Mouse (Mus musculus) testis, adult 2 months (tissue): Measurements from ENCODE around the gene Slc37a4. TPM values are rescaled to one million over a fixed set of nuclear protein-coding genes. Genes with fewer than 3 reads are reported as not detected.
A peak's percentile ranks its signal among the peaks of the same experiment; 100 is the strongest.
"Not testable (repeated sequence)": the region's sequence is repeated elsewhere in the genome, so short reads cannot be mapped to it uniquely, and the experiment has no call there.

ENCODE experiments used
- H3K27ac ChIP-seq: fragments of 200-500 bp; 2 replicates; pipeline ENCODE4 v1.5.1; 2012; ENCODE audit warnings: low read depth, low read length; ENCODE audit not compliant: control insufficient read depth, insufficient read depth
- H3K27me3 ChIP-seq: fragments of 200-500 bp; 2 replicates; pipeline ENCODE4 v1.6.1; 2012; ENCODE audit warnings: mild to moderate bottlenecking, low read length, moderate library complexity; ENCODE audit not compliant: control insufficient read depth, insufficient read depth
- H3K36me3 ChIP-seq: fragments of 200-500 bp; 2 replicates; pipeline ENCODE4 v1.6.1; 2012; ENCODE audit warnings: mild to moderate bottlenecking, low read length; ENCODE audit not compliant: control insufficient read depth, insufficient read depth
- H3K4me1 ChIP-seq: fragments of 200-500 bp; 2 replicates; pipeline ENCODE4 v1.6.1; 2012; ENCODE audit warnings: low read length; ENCODE audit not compliant: control insufficient read depth, insufficient read depth
- H3K4me3 ChIP-seq: fragments of 200-500 bp; 2 replicates; pipeline ENCODE4 v1.5.1; 2012; ENCODE audit warnings: low read depth, mild to moderate bottlenecking, low read length, moderate library complexity, mixed read lengths; ENCODE audit not compliant: control insufficient read depth
- CTCF ChIP-seq: fragments of 200-500 bp; IDR thresholded peaks from 2 replicates; pipeline ENCODE4 v1.5.1; 2012; ENCODE audit warnings: low read depth, mild to moderate bottlenecking, inconsistent platforms, low read length, moderate library complexity; ENCODE audit not compliant: control insufficient read depth, insufficient read depth, insufficient replicate concordance
- POLR2A ChIP-seq: fragments of 200-500 bp; IDR thresholded peaks from 2 replicates; pipeline ENCODE4 v1.6.1; 2012; ENCODE audit warnings: low read depth, mild to moderate bottlenecking, inconsistent platforms, low read length, moderate library complexity; ENCODE audit not compliant: control insufficient read depth
- polyA plus RNA-seq: library from polyadenylated mRNA; depleted of rRNA; stranded (reverse); fragments of >200 nt; gene quantifications from 2 replicates; pipeline ENCODE4 v1.2.3, GENCODE M21; 2012; rRNA removed

The Slc37a4 gene
- polyA plus RNA-seq, 1 experiment: 14.1 TPM

- H3K4me3 ChIP-seq: peak within 1 kb of the TSS; percentile 71
These were observed 44.3 kb downstream of the Slc37a4 start, which contains the start of gene Foxr1 for GRCm38 (mm10) chr9:44440961-44441360. Gene Foxr1, minus strand, starts transcription at chr9:44441136.

GRCm38 (mm10) chr9:44444402-44445025 is 47.9 kb downstream of the Slc37a4 start:
- not testable (repeated sequence) for H3K4me3 ChIP-seq, H3K36me3 ChIP-seq, H3K4me1 ChIP-seq, H3K27ac ChIP-seq, H3K27me3 ChIP-seq

More at GRCm38 (mm10) chr9:44440961-44441360, 44.3 kb downstream of the Slc37a4 start, which contains the start of gene Foxr1:
- H3K27ac ChIP-seq: no peak within 1 kb of the TSS
- peaks cover 5% of the 10 kb centered on the region; the same call in 1 of the 2 replicates for H3K4me1 ChIP-seq
- no peaks in the 10 kb centered on the region for H3K27me3 ChIP-seq
- no peaks in the 10 kb centered on the region for H3K36me3 ChIP-seq
- TF ChIP-seq CTCF: no peak

- TF ChIP-seq POLR2A (no peak), CTCF (no peak)
- Histone ChIP-seq H3K36me3 (no peaks in the 10 kb centered on the region), H3K4me1 (peaks cover 10% of the 10 kb centered on the region), H3K27me3 (no peaks in the 10 kb centered on the region), H3K27ac (no peak overlapping the region), H3K4me3 (no peak overlapping the region)
These were observed 53.7 kb downstream of the Slc37a4 start for GRCm38 (mm10) chr9:44450387-44450786.

Other genes starting within 250 kb of the Slc37a4 start
- 45.5 and 47.9 TPM in 2 replicates for gene Cbl, start 162.8 kb upstream of the Slc37a4 start, polyA plus RNA-seq
- 0.61 and 0.69 TPM in 2 replicates for gene Ccdc153, start 156.2 kb upstream of the Slc37a4 start, polyA plus RNA-seq
- gene Pdzd3, start 145.4 kb upstream of the Slc37a4 start, polyA plus RNA-seq: 0.11 TPM in 1 of 2 replicates, not detected in the other
- 1.3 and 1.6 TPM in 2 replicates for gene Nlrx1, start 128.3 kb upstream of the Slc37a4 start, polyA plus RNA-seq
- gene Abcg4, start 108.2 kb upstream of the Slc37a4 start, polyA plus RNA-seq: 0.58 and 0.89 TPM in 2 replicates
- gene Hinfp, start 91.2 kb upstream of the Slc37a4 start, polyA plus RNA-seq: 13.1 and 16.0 TPM in 2 replicates
- gene C2cd2l, start 76.6 kb upstream of the Slc37a4 start, polyA plus RNA-seq: 16.4 and 20.7 TPM in 2 replicates
- 6.5 and 6.7 TPM in 2 replicates for gene Dpagt1, start 70.8 kb upstream of the Slc37a4 start, polyA plus RNA-seq
- gene H2afx, start 62.2 kb upstream of the Slc37a4 start, polyA plus RNA-seq: 107 TPM in 2 replicates
- gene Hmbs, start 52.6 kb upstream of the Slc37a4 start, polyA plus RNA-seq: 18.2 and 19.3 TPM in 2 replicates
- 19.2 and 19.4 TPM in 2 replicates for gene Vps11, start 35.2 kb upstream of the Slc37a4 start, polyA plus RNA-seq
- gene Hyou1, start 17.4 kb upstream of the Slc37a4 start, polyA plus RNA-seq: 82.1 and 99.9 TPM in 2 replicates
- gene Rps25, start 10.3 kb downstream of the Slc37a4 start, polyA plus RNA-seq: 194 and 199 TPM in 2 replicates
- gene Trappc4, start 10.7 kb downstream of the Slc37a4 start, polyA plus RNA-seq: 40.0 and 41.8 TPM in 2 replicates
- gene Ccdc84, start 21.7 kb downstream of the Slc37a4 start, polyA plus RNA-seq: 10.9 TPM in 2 replicates
- gene Foxr1, start 44.3 kb downstream of the Slc37a4 start, polyA plus RNA-seq: 1.5 and 2.0 TPM in 2 replicates
- gene Upk2, start 58.1 kb downstream of the Slc37a4 start, polyA plus RNA-seq: 2.2 and 4.3 TPM in 2 replicates
- gene Bcl9l, start 86.0 kb downstream of the Slc37a4 start, polyA plus RNA-seq: 8.4 and 9.1 TPM in 2 replicates
- gene Cxcr5, start 165.0 kb downstream of the Slc37a4 start, polyA plus RNA-seq: 8.6 and 11.2 TPM in 2 replicates
- 9.0 and 11.7 TPM in 2 replicates for gene Ddx6, start 208.0 kb downstream of the Slc37a4 start, polyA plus RNA-seq